Mouse (Mus musculus) CH12.LX (cell line): ENCODE measurements around the gene Tbx20. TPM values are rescaled to one million over a fixed set of nuclear protein-coding genes. Genes with fewer than 3 reads are reported as not detected.

Experiments
- DNase-seq: peaks from one replicate; pipeline ENCODE4 v3.0.0-alpha.2; 2013; ENCODE audit errors: extremely low read depth
- H3K27ac ChIP-seq: 2 replicates; pipeline ENCODE4 v1.5.1; 2012; ENCODE audit warnings: low read depth, mild to moderate bottlenecking, control low read depth, moderate library complexity; ENCODE audit not compliant: insufficient read depth
- H3K27me3 ChIP-seq: replicated peaks from 2 replicates; pipeline ENCODE3; 2012; ENCODE audit warnings: inconsistent platforms
- H3K36me3 ChIP-seq, 2 experiments: replicated peaks in 1 of 2; 2 replicates each; pipeline versions ENCODE3 to v1.6.1; 2012; ENCODE audit warnings: inconsistent platforms in 1 of 2, low read length in 1 of 2, mild to moderate bottlenecking in 1 of 2, mixed read lengths in 1 of 2, moderate library complexity in 1 of 2; ENCODE audit not compliant: control insufficient read depth in 1 of 2, insufficient read depth in 1 of 2
- H3K4me1 ChIP-seq, 2 experiments: 2 replicates each; pipeline ENCODE4 v1.6.1; 2012; ENCODE audit warnings: inconsistent platforms in 1 of 2, moderate library complexity in 1 of 2; ENCODE audit not compliant: insufficient read depth in 2 of 2, control insufficient read depth in 1 of 2
- H3K4me2 ChIP-seq: 2 replicates; pipeline ENCODE4 v1.6.1; 2012; ENCODE audit warnings: low read depth, mild to moderate bottlenecking, control low read depth; ENCODE audit not compliant: poor library complexity, insufficient read depth, severe bottlenecking
- H3K4me3 ChIP-seq, 3 experiments: fragments of 150-350 bp in 1 of 3; sonication (generic) in 1 of 3; replicated peaks in 1 of 3; 2 replicates each; pipeline versions ENCODE3 to v1.5.1; 2011 to 2012; ENCODE audit warnings: low read depth in 2 of 3, low read length in 2 of 3, mild to moderate bottlenecking in 2 of 3, moderate library complexity in 2 of 3, control low read depth in 1 of 3, improper control_type of control experiment in 1 of 3, inconsistent platforms in 1 of 3, mixed read lengths in 1 of 3; ENCODE audit not compliant: poor library complexity in 1 of 3
- H3K79me2 ChIP-seq: replicated peaks from 2 replicates; pipeline ENCODE4 v1.6.1; 2012; ENCODE audit warnings: mild to moderate bottlenecking, moderate library complexity; ENCODE audit not compliant: control insufficient read depth, poor library complexity, insufficient read depth, severe bottlenecking; ENCODE audit errors: extremely low read depth
- H3K9ac ChIP-seq: 2 replicates; pipeline ENCODE4 v1.6.1; 2012; ENCODE audit warnings: low read depth, mild to moderate bottlenecking, control low read depth, moderate library complexity; ENCODE audit not compliant: insufficient read depth
- H3K9me3 ChIP-seq: replicated peaks from 2 replicates; pipeline ENCODE3; 2012; ENCODE audit warnings: low read length, inconsistent platforms, mixed read lengths
- BHLHE40 ChIP-seq: IDR thresholded peaks from 2 replicates; pipeline ENCODE4 v1.6.1; 2011; ENCODE audit warnings: mild to moderate bottlenecking, low read depth, low read length, improper control_type of control experiment
- CTCF ChIP-seq, 2 experiments: IDR thresholded peaks in 1 of 2; conservative IDR thresholded peaks in 1 of 2; 2 replicates each; pipeline ENCODE4 v1.5.1; 2011 to 2012; ENCODE audit warnings: low read depth in 2 of 2, low read length in 2 of 2, improper control_type of control experiment in 1 of 2, inconsistent platforms in 1 of 2, mild to moderate bottlenecking in 1 of 2, moderate library complexity in 1 of 2
- ELF1 ChIP-seq: IDR thresholded peaks from 2 replicates; pipeline ENCODE4 v1.6.1; 2014; ENCODE audit warnings: low read depth, mild to moderate bottlenecking, inconsistent platforms, low read length, improper control_type of control experiment
- HCFC1 ChIP-seq: IDR thresholded peaks from 2 replicates; pipeline ENCODE4 v1.6.1; 2012; ENCODE audit warnings: low read depth, mild to moderate bottlenecking, inconsistent platforms, low read length, improper control_type of control experiment
- IRF4 ChIP-seq: IDR thresholded peaks from 2 replicates; pipeline ENCODE4 v1.6.1; 2014; ENCODE audit warnings: low read depth, mild to moderate bottlenecking, inconsistent platforms, low read length, improper control_type of control experiment
- JUN ChIP-seq: IDR thresholded peaks from 2 replicates; pipeline ENCODE4 v1.6.1; 2011; ENCODE audit warnings: low read depth, mild to moderate bottlenecking, low read length, improper control_type of control experiment, moderate library complexity; ENCODE audit not compliant: insufficient read depth
- JUND ChIP-seq: conservative IDR thresholded peaks from 2 replicates; pipeline ENCODE4 v1.6.1; 2011; ENCODE audit warnings: low read depth, low read length, improper control_type of control experiment
- KAT2A ChIP-seq: IDR thresholded peaks from 2 replicates; pipeline ENCODE4 v1.6.1; 2012; ENCODE audit warnings: low read length, improper control_type of control experiment, inconsistent platforms; ENCODE audit not compliant: insufficient replicate concordance
- MAZ ChIP-seq: IDR thresholded peaks from 2 replicates; pipeline ENCODE4 v1.6.1; 2012; ENCODE audit warnings: low read depth, mild to moderate bottlenecking, inconsistent platforms, low read length, improper control_type of control experiment, moderate library complexity
- MXI1 ChIP-seq: IDR thresholded peaks from 2 replicates; pipeline ENCODE4 v1.6.1; 2011; ENCODE audit warnings: mild to moderate bottlenecking, low read depth, low read length, improper control_type of control experiment
- NELFE ChIP-seq: IDR thresholded peaks from 2 replicates; pipeline ENCODE4 v1.6.1; 2011; ENCODE audit warnings: low read depth, low read length, improper control_type of control experiment
- NRF1 ChIP-seq: IDR thresholded peaks from 2 replicates; pipeline ENCODE4 v1.6.1; 2014; ENCODE audit warnings: low read depth, mild to moderate bottlenecking, inconsistent platforms, low read length, improper control_type of control experiment, moderate library complexity
- RAD21 ChIP-seq: IDR thresholded peaks from 2 replicates; pipeline ENCODE4 v1.6.1; 2011; ENCODE audit warnings: low read depth, mild to moderate bottlenecking, low read length, improper control_type of control experiment, moderate library complexity
- USF1 ChIP-seq: IDR thresholded peaks from 2 replicates; pipeline ENCODE4 v1.6.1; 2014; ENCODE audit warnings: low read depth, mild to moderate bottlenecking, inconsistent platforms, low read length, improper control_type of control experiment
- ZC3H11A ChIP-seq: IDR thresholded peaks from 2 replicates; pipeline ENCODE4 v1.6.1; 2012; ENCODE audit warnings: low read depth, mild to moderate bottlenecking, inconsistent platforms, low read length, improper control_type of control experiment
- ZMIZ1 ChIP-seq: IDR thresholded peaks from 2 replicates; pipeline ENCODE4 v1.6.1; 2012; ENCODE audit warnings: low read depth, mild to moderate bottlenecking, inconsistent platforms, low read length, improper control_type of control experiment
- ZNF384 ChIP-seq: IDR thresholded peaks from 2 replicates; pipeline ENCODE4 v1.6.1; 2012; ENCODE audit warnings: low read depth, low read length, improper control_type of control experiment, inconsistent platforms
- dilution Hi-C: fragments of 300-500 bp; cut with MboI; formaldehyde crosslinking; loops from 2 replicates; pipeline ENCODE4 v1.14.3; 2020; ENCODE audit warnings: low sequenced_read_pairs; ENCODE audit not compliant: extremely low pct_unique_long_range_greater_than_20kb, extremely low pct_ligation_motif_present
- in situ Hi-C: fragments of 300-500 bp; cut with MboI; formaldehyde crosslinking; loops from 3 replicates; pipeline ENCODE4 v1.14.3; 2019; ENCODE audit warnings: low sequenced_read_pairs, low pct_ligation_motif_present, low pct_unique_long_range_greater_than_20kb, mixed read lengths
- polyA plus RNA-seq: library from polyadenylated mRNA; unstranded; fragments of >175 nt; gene quantifications from 2 replicates; pipeline ENCODE4 v1.2.1, GENCODE M21; 2012; ENCODE audit warnings: low read depth; ENCODE audit not compliant: insufficient read length
- total RNA-seq, 2 experiments: library from RNA; depleted of rRNA; stranded (reverse); fragments of 300-350 nt in 1 of 2; fragments of >200 nt in 1 of 2; gene quantifications; 2 replicates each; pipeline ENCODE4 v1.2.3; 2012 to 2014

Tbx20 gene
- total and polyA plus RNA-seq, 3 experiments: not detected

- H3K27ac ChIP-seq: no peak overlapping the region
- H3K4me3 ChIP-seq: no peak overlapping the region
- H3K9ac ChIP-seq: no peak overlapping the region
- in situ Hi-C loops: loop anchor here (25.0 kb wide), 1 partner anchor 264 kb away; no protein-coding TSS in a partner anchor
- TF ChIP-seq ZC3H11A (no peak), KAT2A (no peak), BHLHE40 (no peak), NRF1 (no peak), RAD21 (no peak), MXI1 (no peak), JUN (no peak), IRF4 (no peak), NELFE (no peak), JUND (no peak), USF1 (no peak), ZNF384 (no peak), MAZ (no peak), ZMIZ1 (no peak), CTCF (conservative IDR thresholded peaks at IDR 0.05 in 1 of 2, IDR thresholded peaks at IDR 0.05 in 1 of 2; ENCODE audit: low read depth in 2 of 2, low read length in 2 of 2) (no peak), HCFC1 (no peak)
- H3K79me2 ChIP-seq: no peaks in the 10 kb centered on the region
- H3K4me1 ChIP-seq: peaks cover 0 to 5% of the 10 kb centered on the region in 2 experiments; a peak in 1 of 4 replicates
- H3K4me2 ChIP-seq: no peak overlapping the region
- H3K36me3 ChIP-seq: no peaks in the 10 kb centered on the region
- dilution Hi-C loops: no loop called here
- DNase-seq: no peak
- no peaks in the 10 kb centered on the region for H3K9me3 ChIP-seq
- no peaks in the 10 kb centered on the region for H3K27me3 ChIP-seq
These were observed 932 bp downstream of the Tbx20 start for GRCm38 (mm10) chr9:24773171-24773570.

DNA sequence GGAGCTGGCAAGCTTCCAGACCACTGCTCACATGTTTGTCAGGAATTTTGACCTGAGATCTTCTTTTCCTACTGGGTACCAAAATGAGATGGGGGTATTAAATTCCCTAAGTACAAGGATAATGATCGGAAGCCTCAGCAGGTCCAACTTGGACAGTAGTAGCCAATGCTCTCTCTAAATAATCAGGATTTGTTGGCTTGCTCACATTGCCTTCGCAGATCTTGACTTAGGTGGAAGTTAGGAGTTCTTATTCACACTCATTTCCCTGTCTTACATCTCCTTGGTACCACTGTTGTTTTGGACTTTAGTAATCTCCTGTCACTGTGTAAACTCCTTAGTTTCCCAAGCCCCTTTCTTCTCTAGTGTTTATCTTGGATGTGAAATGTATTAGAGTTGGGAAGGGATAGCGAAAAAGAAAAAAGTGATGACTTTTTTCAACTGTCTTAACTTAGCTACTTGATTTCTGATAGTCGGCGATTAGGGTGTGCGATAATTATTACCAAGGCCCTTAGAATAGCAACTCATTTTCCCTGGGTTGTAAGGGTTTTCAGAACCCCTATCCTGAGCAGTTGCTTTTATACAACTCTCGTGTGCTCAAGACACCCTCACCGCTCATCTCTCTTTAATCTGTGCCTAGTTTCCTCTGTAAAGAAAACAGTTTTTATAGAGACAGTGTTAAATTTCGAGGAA, 1.5 kb downstream of the Tbx20 start:
- Histone ChIP-seq H3K9ac (no peak overlapping the region), H3K4me3 (no peak overlapping the region), H3K4me1 (peaks cover 0 to 5% of the 10 kb centered on the region in 2 experiments; a peak in 1 of 4 replicates), H3K27me3 (no peaks in the 10 kb centered on the region), H3K36me3 (no peaks in the 10 kb centered on the region), H3K4me2 (no peak overlapping the region), H3K79me2 (no peaks in the 10 kb centered on the region), H3K9me3 (no peaks in the 10 kb centered on the region), H3K27ac (no peak overlapping the region)
- no peak for DNase-seq
- dilution Hi-C loops: no loop called here
- no peak for TF ChIP-seq ELF1
- in situ Hi-C loops: loop anchor here (25.0 kb wide), 1 partner anchor 265 kb away; no protein-coding TSS in a partner anchor
